ENCODE assay signal across 13 mouse cellular contexts in genomic region chr8:117094053-117094452, GRCm38 (mm10). TPM values are rescaled to one million over a fixed set of nuclear protein-coding genes. Genes with fewer than 3 reads are reported as not detected.
DNase-seq lines count a peak whose midpoint lies in the region; ATAC-seq lines count a peak whose summit lies in the region.
"Had no signal": no experiment of that assay in that cellular context is flagged by ENCODE, and none has a peak within 500 bp of the region (broad histone marks: within the 10 kb centered on the region; RNA-seq: fewer than 3 reads in every experiment).

No protein-coding gene starts in this region.

- no peak overlapping the region for H3K27ac ChIP-seq in kidney, embryonic 14.5 days (ENCODE audit: low read depth, low read length)
- H3K27ac ChIP-seq: hindbrain, embryonic 13.5 days had no signal

- intact Hi-C loops in gastrocnemius, postnatal 14 days (cut with DNase I; ENCODE audit: low total_unique reads) = no loop called here

- H3K9ac ChIP-seq in kidney, embryonic 14.5 days (ENCODE audit: low read depth, low read length) = no peak overlapping the region

- H3K9me3 ChIP-seq in kidney, embryonic 14.5 days (ENCODE audit: control insufficient read depth, low read length) = no peaks in the 10 kb centered on the region
- H3K9me3 ChIP-seq: hindbrain, embryonic 13.5 days had no signal

- H3K4me1 ChIP-seq in kidney, embryonic 14.5 days (ENCODE audit: control insufficient read depth, insufficient read depth, low read length) = 0 out of 2 replicates have a peak, but pooled peaks cover 3% of the 10 kb centered on the region

- no peaks in the 10 kb centered on the region for H3K27me3 ChIP-seq in kidney, embryonic 14.5 days (ENCODE audit: control insufficient read depth, insufficient read depth, low read length)
- H3K27me3 ChIP-seq: hindbrain, embryonic 13.5 days had no signal

- no peak overlapping the region for H3K4me2 ChIP-seq in kidney, embryonic 14.5 days (replicated peaks; ENCODE audit: low read depth, low read length)
- H3K4me2 ChIP-seq: hindbrain, embryonic 13.5 days had no signal

- ATAC-seq in kidney, embryonic 14.5 days (ENCODE audit: low FRiP score, low TSS enrichment) = no peak
- ATAC-seq: midbrain, embryonic 16.5 days had no signal

- H3K36me3 ChIP-seq in kidney, embryonic 14.5 days (ENCODE audit: control insufficient read depth, insufficient read depth, low read length) = no peaks in the 10 kb centered on the region
- H3K36me3 ChIP-seq: hindbrain, embryonic 13.5 days had no signal

- DNase-seq in layer of hippocampus, adult 11-12 months (ENCODE audit: low spot score) = peak; percentile 22
- DNase-seq in layer of hippocampus, postnatal 25 days (ENCODE audit: extremely low spot score in 1 of 2, low spot score in 1 of 2) = no peak
- DNase-seq in adrenal gland, adult 2 months = peak; percentile 77
- peak; percentile 29 for DNase-seq in gastrocnemius, postnatal 14 days
- peak; percentile 31 for DNase-seq in lung, postnatal 25 days (ENCODE audit: low spot score)
- DNase-seq in cerebellum, postnatal 4 days (ENCODE audit: low spot score in 2 of 2) = no peak
- no peak for DNase-seq in thymus, postnatal 25 days
- DNase-seq: thymus, postnatal 36 days had no signal

- H3K4me3 ChIP-seq in kidney, embryonic 14.5 days (ENCODE audit: low read length) = no peak overlapping the region
- H3K4me3 ChIP-seq: erythroblast, embryonic 14.5 days; hindbrain, embryonic 13.5 days had no signal

- 67% methylated on average over 5 of the region's 5 CpGs for WGBS in kidney, embryonic 14.5 days

RNA-seq across cellular contexts. Expression of gene Bco1, which starts 1.6 kb away (rescaled TPM):
- total RNA-seq in layer of hippocampus, postnatal 25 days (2021) = not detected
- under 1 TPM; 0.38 to 0.55 TPM for total RNA-seq in adrenal gland, adult 2 months (2021)
- not detected in 2 replicates for polyA plus RNA-seq in adrenal gland, adult 2 months (2012; rRNA removed)
- under 1 TPM in 1 of 2 experiments, not detected in 1; 0.13 TPM for total RNA-seq in gastrocnemius, postnatal 14 days (2021)
- 0.19 and 0.38 TPM in 2 replicates for polyA plus RNA-seq in kidney, embryonic 14.5 days (2014; fragmentation: Nextera tagmentation; extraction: Ambion mirVana)
- polyA plus RNA-seq: erythroblast, embryonic 14.5 days; limb, embryonic 11.5 days had no signal

RNA-seq across cellular contexts. Expression of gene Pkd1l2, which starts 11.8 kb away (rescaled TPM):
- total RNA-seq in layer of hippocampus, postnatal 25 days (2021) = under 1 TPM in 1 of 2 experiments, not detected in 1; 0.10 TPM
- 1 to 10 TPM in 1 of 2 experiments, under 1 TPM in 1; 0.93 to 2.3 TPM for total RNA-seq in adrenal gland, adult 2 months (2021)
- polyA plus RNA-seq in adrenal gland, adult 2 months (2012; rRNA removed) = 1.1 and 1.2 TPM in 2 replicates
- under 1 TPM; 0.04 to 0.09 TPM for total RNA-seq in gastrocnemius, postnatal 14 days (2021)
- polyA plus RNA-seq in kidney, embryonic 14.5 days (2014; fragmentation: Nextera tagmentation; extraction: Ambion mirVana) = not detected in 2 replicates
- polyA plus RNA-seq: erythroblast, embryonic 14.5 days; limb, embryonic 11.5 days; midbrain, embryonic 16.5 days had no signal

Comparison
In these comparisons a context has a peak if more than half of its experiments do, and no peak if none do; other contexts are left out.
1. DNase-seq: peak in layer of hippocampus, adult 11-12 months (single experiment), adrenal gland, adult 2 months (single experiment), gastrocnemius, postnatal 14 days (single experiment) and lung, postnatal 25 days (single experiment); none in layer of hippocampus, postnatal 25 days (0 of 2), cerebellum, postnatal 4 days (0 of 2) and thymus, postnatal 25 days (single experiment).